ENCODE assay signal across 10 mouse cellular contexts in genomic region chr7:92967381-92968127, GRCm38 (mm10).
DNase-seq lines count a peak whose midpoint lies in the region; ATAC-seq and TF ChIP-seq lines count a peak whose summit lies in the region.
"Had no signal": no experiment of that assay in that cellular context is flagged by ENCODE, and none has a peak within 500 bp of the region (broad histone marks: within the 10 kb centered on the region; RNA-seq: fewer than 3 reads in every experiment).

No protein-coding gene starts in this region.

- in situ Hi-C loops in CH12.LX (cut with MboI; ENCODE audit: low pct_ligation_motif_present, low pct_unique_long_range_greater_than_20kb, low sequenced_read_pairs), result loop anchor here (10.0 kb wide), 1 partner anchor 73 kb away; no protein-coding TSS in a partner anchor

- H3K27me3 ChIP-seq in CH12.LX (replicated peaks), result no peaks in the 10 kb centered on the region
- no peaks in the 10 kb centered on the region for H3K27me3 ChIP-seq in neural tube, embryonic 12.5 days (replicated peaks)
- H3K27me3 ChIP-seq: embryonic facial prominence, embryonic 12.5 days had no signal

- TF ChIP-seq RAD21 in CH12.LX (IDR thresholded peaks at IDR 0.05; ENCODE audit: low read depth, low read length), result peak; percentile 66

- peak; percentile 28 to 72; a peak in 3 of 4 replicates for TF ChIP-seq CTCF in CH12.LX (conservative IDR thresholded peaks at IDR 0.05 in 1 of 2, IDR thresholded peaks at IDR 0.05 in 1 of 2; ENCODE audit: low read depth in 2 of 2, low read length in 2 of 2)

- 72% methylated on average over 10 of the region's 10 CpGs for WGBS in neural tube, embryonic 12.5 days

- no peak overlapping the region for H3K9ac ChIP-seq in CH12.LX (ENCODE audit: insufficient read depth, low read depth)
- no peak overlapping the region for H3K9ac ChIP-seq in neural tube, embryonic 12.5 days
- H3K9ac ChIP-seq: embryonic facial prominence, embryonic 12.5 days; limb, embryonic 15.5 days had no signal

- dilution Hi-C loops in CH12.LX (cut with MboI; ENCODE audit: extremely low pct_ligation_motif_present, extremely low pct_unique_long_range_greater_than_20kb, low sequenced_read_pairs), result no loop called here

- TF ChIP-seq EP300 in CH12.LX (IDR thresholded peaks at IDR 0.05; ENCODE audit: low read length), result no peak

- intact Hi-C loops in left cerebral cortex, postnatal 10 days (cut with DNase I), result loop anchor here (5.0 to 10.0 kb wide), 2 partner anchors 130 to 863 kb away; no protein-coding TSS in a partner anchor
- intact Hi-C loops in gastrocnemius, postnatal 14 days (cut with DNase I; ENCODE audit: low total_unique reads), result loop anchor here (10.0 kb wide), 2 partner anchors 83 to 127 kb away; no protein-coding TSS in a partner anchor

- H3K27ac ChIP-seq in CH12.LX (ENCODE audit: insufficient read depth, low read depth), result no peak overlapping the region
- no peak overlapping the region for H3K27ac ChIP-seq in neural tube, embryonic 12.5 days
- H3K27ac ChIP-seq: embryonic facial prominence, embryonic 12.5 days; limb, embryonic 15.5 days had no signal

- peak; percentile 85 to 92 for ATAC-seq in hematopoietic stem cell, adult 5-6 weeks (replicated peaks in 1 of 2; ENCODE audit: insufficient read depth in 1 of 2, low FRiP score in 2 of 2, low TSS enrichment in 1 of 2, low read depth in 1 of 2, poor library complexity in 2 of 2, severe bottlenecking in 2 of 2)
- peak; percentile 93 for ATAC-seq in neural tube, embryonic 12.5 days (ENCODE audit: low FRiP score, low read depth)

- H3K4me1 ChIP-seq in CH12.LX (ENCODE audit: control insufficient read depth in 1 of 2, insufficient read depth in 2 of 2), result peaks cover 0 to 3% of the 10 kb centered on the region in 2 experiments; a peak in 1 of 4 replicates
- no peaks in the 10 kb centered on the region for H3K4me1 ChIP-seq in neural tube, embryonic 12.5 days
- H3K4me1 ChIP-seq: embryonic facial prominence, embryonic 12.5 days; limb, embryonic 15.5 days had no signal

- no peak overlapping the region for H3K4me3 ChIP-seq in CH12.LX (replicated peaks in 1 of 3; ENCODE audit: low read depth in 2 of 3, low read length in 2 of 3, poor library complexity in 1 of 3)
- no peak overlapping the region for H3K4me3 ChIP-seq in neural tube, embryonic 12.5 days
- H3K4me3 ChIP-seq: embryonic facial prominence, embryonic 12.5 days; limb, embryonic 15.5 days had no signal

- H3K36me3 ChIP-seq in CH12.LX (replicated peaks in 1 of 2; ENCODE audit: control insufficient read depth in 1 of 2, insufficient read depth in 1 of 2, low read length in 1 of 2), result no peaks in the 10 kb centered on the region
- no peaks in the 10 kb centered on the region for H3K36me3 ChIP-seq in neural tube, embryonic 12.5 days
- H3K36me3 ChIP-seq: embryonic facial prominence, embryonic 12.5 days; limb, embryonic 15.5 days had no signal

- H3K4me2 ChIP-seq in CH12.LX (ENCODE audit: insufficient read depth, low read depth, poor library complexity, severe bottlenecking), result no peak overlapping the region
- no peak overlapping the region for H3K4me2 ChIP-seq in neural tube, embryonic 12.5 days (replicated peaks)
- H3K4me2 ChIP-seq: embryonic facial prominence, embryonic 12.5 days; limb, embryonic 15.5 days had no signal

- TF ChIP-seq POLR2A in CH12.LX (IDR thresholded peaks at IDR 0.05; ENCODE audit: low read depth, low read length), result no peak

- DNase-seq in CH12.LX (ENCODE audit: extremely low read depth) (peak; percentile 27), adipocyte (ENCODE audit: low spot score) (peak; percentile 39)
- peak; percentile 68 for DNase-seq in embryo, embryonic 11 days
- DNase-seq in left cerebral cortex, postnatal 10 days (ENCODE audit: extremely low spot score in 1 of 2, low spot score in 2 of 2), result peak; percentile 34 to 44
- no peak for DNase-seq in urinary bladder, postnatal 10 days (ENCODE audit: low spot score)
- DNase-seq in gastrocnemius, postnatal 14 days, result no peak

- H3K79me2 ChIP-seq in CH12.LX (replicated peaks; ENCODE audit: control insufficient read depth, extremely low read depth, insufficient read depth, poor library complexity, severe bottlenecking), result no peaks in the 10 kb centered on the region

- H3K9me3 ChIP-seq in CH12.LX (replicated peaks; ENCODE audit: low read length), result no peaks in the 10 kb centered on the region
- H3K9me3 ChIP-seq in neural tube, embryonic 12.5 days, result no peaks in the 10 kb centered on the region
- H3K9me3 ChIP-seq: embryonic facial prominence, embryonic 12.5 days; limb, embryonic 15.5 days had no signal

TF ChIP-seq in CH12.LX, 34 proteins besides CTCF, POLR2A, EP300 and RAD21:
- TF ChIP-seq ZNF384 (IDR thresholded peaks at IDR 0.05; ENCODE audit: low read depth, low read length) (no peak), USF1 (IDR thresholded peaks at IDR 0.05; ENCODE audit: low read depth, low read length) (no peak), TBP (conservative IDR thresholded peaks at IDR 0.05; ENCODE audit: low read depth, low read length) (no peak), GABPA (IDR thresholded peaks at IDR 0.05; ENCODE audit: insufficient replicate concordance, low read depth, low read length) (no peak), SMC3 (IDR thresholded peaks at IDR 0.05; ENCODE audit: low read depth, low read length) (peak; percentile 75), MAX (IDR thresholded peaks at IDR 0.05; ENCODE audit: low read length) (no peak)

Comparison
In these comparisons a context has a peak if more than half of its experiments do, and no peak if none do; other contexts are left out.
1. DNase-seq: peak in CH12.LX (single experiment), adipocyte (single experiment), embryo, embryonic 11 days (single experiment) and left cerebral cortex, postnatal 10 days (2 of 2); none in urinary bladder, postnatal 10 days (single experiment) and gastrocnemius, postnatal 14 days (single experiment).